Mouse (Mus musculus) kidney, adult 2 months (tissue): Measurements from ENCODE around the gene Chmp5.

Experiments
- CTCF ChIP-seq: fragments of 200-500 bp; conservative IDR thresholded peaks from 2 replicates; pipeline ENCODE4 v1.5.1; 2011; ENCODE audit warnings: low read depth, mild to moderate bottlenecking, control low read depth, low read length, moderate library complexity, mixed read lengths; ENCODE audit not compliant: insufficient read depth, insufficient read length
- POLR2A ChIP-seq: fragments of 200-500 bp; IDR thresholded peaks from one replicate; pipeline ENCODE4 v1.6.1; 2011; ENCODE audit warnings: low read depth, low read length, control low read depth

DNA sequence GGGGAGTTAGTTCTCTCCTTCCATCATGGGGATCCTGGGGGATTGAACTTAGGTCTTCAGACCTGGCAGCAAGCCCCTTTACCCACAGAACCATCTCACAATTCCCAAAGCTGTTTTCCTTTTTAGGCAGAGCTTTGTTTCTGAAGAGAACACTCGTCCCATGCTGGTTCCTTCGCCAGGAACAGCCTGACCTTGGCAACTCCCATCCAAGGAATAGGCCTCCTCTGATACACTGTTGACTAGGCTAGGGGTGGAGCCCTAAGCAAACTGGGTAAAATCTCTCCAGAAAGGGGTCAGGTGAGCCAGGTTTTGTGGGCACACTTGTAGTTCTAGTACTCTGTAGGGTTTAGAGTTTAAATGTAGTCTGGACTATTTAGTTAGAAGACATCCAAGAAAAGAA lies 48.9 kb upstream of the Chmp5 start:
- no peak for TF ChIP-seq CTCF
- TF ChIP-seq POLR2A = no peak
